Mouse (Mus musculus): Measurements from ENCODE around the gene Oaf.

- no peak for TF ChIP-seq CHD2 (IDR thresholded peaks at IDR 0.05; ENCODE audit: low read depth, low read length)
- no peak for TF ChIP-seq ZC3H11A (IDR thresholded peaks at IDR 0.05; ENCODE audit: borderline replicate concordance, low read depth, low read length)
- no peak for TF ChIP-seq MAFK (IDR thresholded peaks at IDR 0.05; ENCODE audit: insufficient read depth, low read depth, low read length)
- TF ChIP-seq HCFC1 (IDR thresholded peaks at IDR 0.05; ENCODE audit: borderline replicate concordance, insufficient read depth, low read length): no peak
- TF ChIP-seq ZNF384 (IDR thresholded peaks at IDR 0.05; ENCODE audit: low read depth, low read length): no peak
Observed at GRCm38 (mm10) chr9:43210190-43210682, 29.5 kb downstream of the Oaf start, which contains the start of gene Pou2f3.
